ENCODE assay signal across 22 mouse cellular contexts in genomic region chr9:64389576-64390292, GRCm38 (mm10). TPM values are rescaled to one million over a fixed set of nuclear protein-coding genes. Genes with fewer than 3 reads are reported as not detected.
DNase-seq lines count a peak whose midpoint lies in the region; ATAC-seq and TF ChIP-seq lines count a peak whose summit lies in the region.
"Had no signal": no experiment of that assay in that cellular context is flagged by ENCODE, and none has a peak within 500 bp of the region (broad histone marks: within the 10 kb centered on the region; RNA-seq: fewer than 3 reads in every experiment).

No protein-coding gene starts in this region.

- peaks cover 88% of the 10 kb centered on the region for H3K4me1 ChIP-seq in E14TG2a.4 (replicated peaks; ENCODE audit: low read depth, low read length)
- H3K4me1 ChIP-seq in kidney, embryonic 15.5 days, result peaks cover 28% of the 10 kb centered on the region

- H3K4me2 ChIP-seq in kidney, embryonic 15.5 days, result no peak overlapping the region
- H3K4me2 ChIP-seq: embryonic facial prominence, embryonic 12.5 days; forebrain, embryonic 13.5 days; forebrain, embryonic 15.5 days had no signal

- no peaks in the 10 kb centered on the region; the same call in 1 of the 2 replicates for H3K36me3 ChIP-seq in E14TG2a.4 (ENCODE audit: insufficient read depth, low read length)
- no peaks in the 10 kb centered on the region for H3K36me3 ChIP-seq in kidney, embryonic 15.5 days
- H3K36me3 ChIP-seq: embryonic facial prominence, embryonic 10.5 days; embryonic facial prominence, embryonic 12.5 days; forebrain, embryonic 15.5 days; G1E had no signal

- WGBS in kidney, embryonic 15.5 days, result 72% methylated on average over 7 of the region's 7 CpGs

- no peaks in the 10 kb centered on the region for H3K9me3 ChIP-seq in E14TG2a.4 (ENCODE audit: low read length)
- no peaks in the 10 kb centered on the region for H3K9me3 ChIP-seq in kidney, embryonic 15.5 days (replicated peaks)
- H3K9me3 ChIP-seq: embryonic facial prominence, embryonic 10.5 days; embryonic facial prominence, embryonic 12.5 days; forebrain, embryonic 13.5 days; forebrain, embryonic 15.5 days had no signal

- peak; percentile 79 for DNase-seq in ES-CJ7 (ENCODE audit: low read depth, low spot score)
- peak; percentile 70 for DNase-seq in R1 (ENCODE audit: low read depth, low spot score)
- no peak for DNase-seq in heart, adult 11 months
- DNase-seq in cerebellum, postnatal 10 days, result no peak
- DNase-seq: adrenal gland, adult 8-10 months; adrenal gland, postnatal 14 days; adrenal gland, postnatal 36 days; B cell, adult 2 months; cerebellum, adult 18-20 months; cerebellum, adult 8-10 months; cerebellum, adult 9-11 months had no signal

- H3K9ac ChIP-seq in kidney, embryonic 15.5 days, result no peak overlapping the region
- H3K9ac ChIP-seq: embryonic facial prominence, embryonic 12.5 days; forebrain, embryonic 13.5 days; forebrain, embryonic 15.5 days; forebrain, postnatal 0 days had no signal

- ATAC-seq in kidney, embryonic 15.5 days (replicated peaks; ENCODE audit: low FRiP score), result no peak
- ATAC-seq: activated CD4-positive, CD25-positive, alpha-beta regulatory T cell, adult 4 months; CD4-positive, CD25-positive, alpha-beta regulatory T cell, adult 4 months; forebrain, embryonic 13.5 days; forebrain, embryonic 15.5 days; forebrain, postnatal 0 days; Patski had no signal

- H3K27me3 ChIP-seq in E14TG2a.4 (ENCODE audit: insufficient read depth, low read length), result peaks cover 30% of the 10 kb centered on the region
- peaks cover 53% of the 10 kb centered on the region for H3K27me3 ChIP-seq in kidney, embryonic 15.5 days

- H3K4me3 ChIP-seq in E14TG2a.4 (replicated peaks; ENCODE audit: low read length), result peak overlapping the region; percentile 27; the same call in 1 of the 2 replicates
- H3K4me3 ChIP-seq in kidney, embryonic 15.5 days (replicated peaks), result no peak overlapping the region
- H3K4me3 ChIP-seq: embryonic facial prominence, embryonic 10.5 days; embryonic facial prominence, embryonic 12.5 days; forebrain, embryonic 13.5 days; forebrain, embryonic 15.5 days had no signal

- H3K27ac ChIP-seq in kidney, embryonic 15.5 days, result no peak overlapping the region
- H3K27ac ChIP-seq: embryonic facial prominence, embryonic 10.5 days; embryonic facial prominence, embryonic 12.5 days; forebrain, embryonic 13.5 days; forebrain, embryonic 15.5 days had no signal

- no peak for TF ChIP-seq CTCF in E14TG2a.4 (conservative IDR thresholded peaks at IDR 0.05; ENCODE audit: low read length)

RNA-seq across cellular contexts. Expression of gene Megf11, which starts 4.3 kb away (rescaled TPM):
- 3.9 and 4.0 TPM in 2 replicates for polyA plus RNA-seq in kidney, embryonic 15.5 days (2015; fragmentation: Nextera tagmentation; extraction: Ambion mirVana)

RNA-seq across cellular contexts. Expression of gene Dis3l, which starts 48.6 kb away (rescaled TPM):
- 21.6 and 22.5 TPM in 2 replicates for polyA plus RNA-seq in kidney, embryonic 15.5 days (2015; fragmentation: Nextera tagmentation; extraction: Ambion mirVana)

Comparison
In these comparisons a context has a peak if more than half of its experiments do, and no peak if none do; other contexts are left out.
1. DNase-seq: peak in ES-CJ7 (single experiment) and R1 (single experiment); none in heart, adult 11 months (single experiment) and cerebellum, postnatal 10 days (0 of 2).